Mouse (Mus musculus): ENCODE data around the gene Rnf217.

- TF ChIP-seq CTCF (IDR thresholded peaks at IDR 0.05; ENCODE audit: low read depth), result no peak
- no peak for TF ChIP-seq EP300 (IDR thresholded peaks at IDR 0.05; ENCODE audit: low read depth)
Observed at GRCm38 (mm10) chr10:31580073-31580472, 28.9 kb downstream of the Rnf217 start.
